Mouse (Mus musculus) hindbrain, embryonic 13.5 days (tissue): ENCODE measurements at regions not wholly inside any gene's neighbourhood (a gene's known extent, or its start where the extent isn't known, plus 50 kb on each side); places are given as distances from the start of the nearest gene placed in this dataset.

Experiments
- ATAC-seq: fragments of 200-750 bp; cut with Nextera tagmentation; 2 replicates; pipeline ENCODE4 v1.8.0; 2017; ENCODE audit warnings: moderate TSS enrichment; ENCODE audit not compliant: low FRiP score
- H3K27ac ChIP-seq: fragments of 300-500 bp; sonication (generic); 2 replicates; pipeline ENCODE4 v1.5.1; 2015; ENCODE audit warnings: inconsistent platforms, mild to moderate bottlenecking, moderate library complexity
- H3K27me3 ChIP-seq: fragments of 300-500 bp; sonication (generic); 2 replicates; pipeline ENCODE4 v1.6.1; 2015; ENCODE audit warnings: mild to moderate bottlenecking, inconsistent platforms
- H3K36me3 ChIP-seq: fragments of 300-500 bp; sonication (generic); 2 replicates; pipeline ENCODE4 v1.6.1; 2015; ENCODE audit warnings: mild to moderate bottlenecking, inconsistent platforms
- H3K4me1 ChIP-seq: fragments of 300-500 bp; sonication (generic); replicated peaks from 2 replicates; pipeline ENCODE4 v1.6.1; 2015; ENCODE audit warnings: inconsistent platforms
- H3K4me2 ChIP-seq: fragments of 300-500 bp; sonication (generic); 2 replicates; pipeline ENCODE4 v1.6.1; 2015; ENCODE audit warnings: inconsistent platforms, mild to moderate bottlenecking, moderate library complexity
- H3K4me3 ChIP-seq: fragments of 300-500 bp; sonication (generic); 2 replicates; pipeline ENCODE4 v1.5.1; 2015; ENCODE audit warnings: mild to moderate bottlenecking, inconsistent platforms
- H3K9ac ChIP-seq: fragments of 300-500 bp; sonication (generic); 2 replicates; pipeline ENCODE4 v1.6.1; 2015; ENCODE audit warnings: mild to moderate bottlenecking, inconsistent platforms
- H3K9me3 ChIP-seq: fragments of 300-500 bp; sonication (generic); 2 replicates; pipeline ENCODE4 v1.6.1; 2016; ENCODE audit warnings: inconsistent platforms
- WGBS: fragments of 180-500 bp; shearing (Covaris S2); methylation state at CpG from one replicate; pipeline ENCODE4 v1.1.7; 2015; 5-methylcytosine and 5-hydroxymethylcytosine counted together

- no peaks in the 10 kb centered on the region for H3K4me1 ChIP-seq
- H3K4me3 ChIP-seq: no peak overlapping the region
- no peaks in the 10 kb centered on the region for H3K36me3 ChIP-seq
- H3K9ac ChIP-seq: no peak overlapping the region
- ATAC-seq: no peak
- H3K27me3 ChIP-seq: no peaks in the 10 kb centered on the region
- no peak overlapping the region for H3K27ac ChIP-seq
- H3K9me3 ChIP-seq: no peaks in the 10 kb centered on the region
- H3K4me2 ChIP-seq: no peak overlapping the region
- 98% methylated on average over 10 of the region's 10 CpGs for WGBS
Observed at GRCm38 (mm10) chr10:126511511-126511910, 389.6 kb downstream of the Atp23 start.

DNA sequence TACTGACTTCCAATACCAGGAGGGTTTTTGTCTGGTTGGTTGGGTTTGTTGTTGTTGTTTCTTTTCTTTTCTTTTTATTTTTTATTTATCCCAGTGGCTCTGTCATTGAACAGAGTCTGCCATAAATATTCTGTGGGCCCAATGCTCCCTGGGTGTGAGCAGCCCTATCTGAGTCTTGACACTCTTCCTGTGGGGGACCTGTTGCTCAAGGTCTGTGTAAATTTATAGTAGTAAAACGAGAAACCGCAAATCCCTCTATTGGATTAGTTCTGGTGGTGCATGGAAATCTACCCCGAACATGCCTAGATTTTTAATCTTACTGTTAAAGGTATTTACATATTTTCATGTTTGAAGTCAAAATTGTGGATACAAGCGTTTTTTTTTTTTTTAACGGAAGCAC lies 395.2 kb downstream of the Atp23 start:
- Histone ChIP-seq H3K9me3 (no peaks in the 10 kb centered on the region), H3K4me3 (no peak overlapping the region), H3K4me1 (no peaks in the 10 kb centered on the region), H3K27ac (no peak overlapping the region), H3K9ac (no peak overlapping the region), H3K36me3 (no peaks in the 10 kb centered on the region), H3K27me3 (no peaks in the 10 kb centered on the region), H3K4me2 (no peak overlapping the region)
- no peak for ATAC-seq
- WGBS: 94% methylated on average over 5 of the region's 5 CpGs

DNA sequence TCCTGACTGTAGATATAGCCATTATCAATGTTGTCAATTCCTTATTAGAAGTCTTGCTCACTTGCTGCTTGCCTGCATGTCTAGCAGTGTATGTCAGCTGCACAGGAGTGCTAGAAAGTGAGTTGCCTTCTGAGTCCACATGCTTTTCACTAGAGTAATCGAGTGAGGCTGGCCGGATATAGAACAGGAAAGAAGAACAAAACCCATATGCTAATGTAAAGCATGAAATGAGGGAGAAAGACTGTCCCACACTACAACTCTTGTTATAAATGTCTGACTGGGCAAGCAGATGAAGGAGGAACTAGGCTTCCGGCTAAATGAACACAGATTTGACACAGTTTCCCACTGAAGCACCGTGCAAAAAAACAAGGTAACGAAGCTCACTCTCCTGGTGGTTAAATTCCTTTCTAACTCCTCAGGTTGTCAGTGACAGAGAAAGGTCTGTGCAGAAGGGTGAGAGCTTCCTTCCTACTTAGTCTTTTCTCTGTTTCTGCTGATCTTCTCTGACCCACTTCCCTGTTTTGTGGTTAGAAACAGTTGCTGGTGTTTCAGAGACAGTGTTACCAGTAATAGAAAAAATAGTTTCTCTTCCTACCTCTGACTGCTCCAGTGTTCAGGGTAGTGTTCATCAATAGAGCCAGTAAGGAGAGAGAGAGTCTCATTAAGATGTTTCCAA lies 399.0 kb downstream of the Atp23 start:
- Histone ChIP-seq H3K4me2 (no peak overlapping the region), H3K27me3 (no peaks in the 10 kb centered on the region), H3K36me3 (no peaks in the 10 kb centered on the region), H3K9me3 (no peaks in the 10 kb centered on the region), H3K27ac (no peak overlapping the region), H3K4me3 (no peak overlapping the region), H3K4me1 (no peaks in the 10 kb centered on the region), H3K9ac (no peak overlapping the region)
- ATAC-seq: no peak
- WGBS: 60% methylated on average over 5 of the region's 5 CpGs

- WGBS: 86% methylated on average over 6 of the region's 6 CpGs
- H3K27me3 ChIP-seq: no peaks in the 10 kb centered on the region
- ATAC-seq: no peak
- H3K36me3 ChIP-seq: no peaks in the 10 kb centered on the region
- H3K4me2 ChIP-seq: no peak overlapping the region
- no peak overlapping the region for H3K9ac ChIP-seq
- no peaks in the 10 kb centered on the region for H3K9me3 ChIP-seq
- no peaks in the 10 kb centered on the region for H3K4me1 ChIP-seq
- H3K27ac ChIP-seq: no peak overlapping the region
- H3K4me3 ChIP-seq: no peak overlapping the region
Observed at GRCm38 (mm10) chr10:126498726-126499125, 402.4 kb downstream of the Atp23 start.

DNA sequence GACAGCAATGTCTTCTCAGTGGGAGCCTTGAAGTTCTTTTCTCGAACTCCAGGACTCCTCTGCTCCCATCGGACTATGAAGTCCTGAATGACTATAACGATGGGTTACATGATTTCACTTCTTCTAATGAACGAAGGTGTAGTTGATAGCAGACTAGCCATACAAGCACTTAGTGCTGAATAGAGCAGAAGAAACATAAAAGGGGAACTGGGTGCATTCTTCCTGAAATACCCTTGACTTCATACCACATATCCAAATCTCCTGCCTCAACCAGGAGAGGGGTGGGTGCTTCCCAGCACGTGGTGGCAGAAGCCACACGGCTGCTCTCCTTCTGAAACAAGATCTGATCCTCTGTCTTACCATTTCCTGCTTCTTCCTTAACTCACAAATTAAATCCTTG lies 407.4 kb downstream of the Atp23 start:
- H3K4me3 ChIP-seq: no peak overlapping the region
- no peak overlapping the region for H3K9ac ChIP-seq
- no peak for ATAC-seq
- H3K4me2 ChIP-seq: no peak overlapping the region
- 87% methylated on average over 6 of the region's 6 CpGs for WGBS
- no peaks in the 10 kb centered on the region for H3K36me3 ChIP-seq
- H3K27ac ChIP-seq: no peak overlapping the region
- no peaks in the 10 kb centered on the region for H3K27me3 ChIP-seq
- H3K4me1 ChIP-seq: no peaks in the 10 kb centered on the region
- H3K9me3 ChIP-seq: no peaks in the 10 kb centered on the region

DNA sequence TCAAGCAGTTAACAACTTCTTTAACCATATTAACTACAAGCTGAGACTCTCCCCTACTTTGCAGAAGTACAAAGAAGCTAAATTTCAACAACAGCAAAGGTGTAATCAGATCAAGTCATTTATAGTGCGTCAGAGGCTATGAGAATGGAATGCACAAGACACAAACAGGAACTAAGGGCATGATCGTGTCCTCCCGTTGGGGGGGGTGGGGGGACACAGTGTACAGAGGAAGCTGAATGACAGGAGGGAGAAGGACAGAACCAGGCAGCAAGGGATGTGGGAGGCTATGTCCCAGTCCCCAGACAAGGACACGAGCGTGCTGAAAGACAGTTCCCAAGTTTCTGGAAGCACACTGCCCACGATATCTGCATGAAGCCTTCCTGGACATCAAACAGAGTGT lies 408.9 kb downstream of the Atp23 start:
- no peak overlapping the region for H3K27ac ChIP-seq
- no peak overlapping the region for H3K9ac ChIP-seq
- H3K9me3 ChIP-seq: no peaks in the 10 kb centered on the region
- no peaks in the 10 kb centered on the region for H3K36me3 ChIP-seq
- no peaks in the 10 kb centered on the region for H3K27me3 ChIP-seq
- no peak overlapping the region for H3K4me3 ChIP-seq
- H3K4me1 ChIP-seq: no peaks in the 10 kb centered on the region
- H3K4me2 ChIP-seq: no peak overlapping the region
- ATAC-seq: no peak
- 78% methylated on average over 6 of the region's 6 CpGs for WGBS

- no peaks in the 10 kb centered on the region for H3K4me1 ChIP-seq
- H3K9ac ChIP-seq: no peak overlapping the region
- H3K36me3 ChIP-seq: no peaks in the 10 kb centered on the region
- WGBS: 82% methylated on average over 7 of the region's 7 CpGs
- no peak overlapping the region for H3K4me2 ChIP-seq
- H3K9me3 ChIP-seq: peaks cover 4% of the 10 kb centered on the region; the same call in 1 of the 2 replicates
- no peak overlapping the region for H3K27ac ChIP-seq
- no peak overlapping the region for H3K4me3 ChIP-seq
- no peaks in the 10 kb centered on the region for H3K27me3 ChIP-seq
- no peak for ATAC-seq
Observed at GRCm38 (mm10) chr10:126485129-126485528, 416.0 kb downstream of the Atp23 start.

GRCm38 (mm10) chr10:126483479-126483878 lies 417.7 kb downstream of the Atp23 start:
- H3K27ac ChIP-seq: no peak overlapping the region
- 96% methylated on average over 2 of the region's 2 CpGs for WGBS
- H3K9me3 ChIP-seq: peaks cover 4% of the 10 kb centered on the region; the same call in 1 of the 2 replicates
- H3K4me1 ChIP-seq: no peaks in the 10 kb centered on the region
- H3K4me3 ChIP-seq: no peak overlapping the region
- no peak overlapping the region for H3K9ac ChIP-seq
- H3K36me3 ChIP-seq: no peaks in the 10 kb centered on the region
- ATAC-seq: no peak
- no peak overlapping the region for H3K4me2 ChIP-seq
- H3K27me3 ChIP-seq: no peaks in the 10 kb centered on the region

DNA sequence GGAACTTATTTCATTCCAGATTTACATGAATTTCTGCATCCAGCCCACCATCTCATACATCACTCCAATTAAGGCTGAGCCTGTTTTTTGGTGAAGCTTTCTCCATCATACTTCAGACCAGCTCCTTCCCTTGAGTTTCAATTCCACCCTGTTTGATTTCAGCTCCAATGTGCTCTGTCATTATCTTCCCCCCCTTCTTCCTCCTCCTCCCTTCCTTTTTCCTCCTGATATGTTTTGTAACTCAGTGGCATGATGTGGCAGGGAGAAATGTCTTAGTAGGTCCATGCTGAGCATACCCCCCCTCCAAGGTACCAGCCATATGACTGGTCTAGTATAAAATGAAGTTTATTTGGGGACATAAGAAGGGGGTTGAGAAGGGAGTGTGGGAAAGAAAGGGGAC lies 420.8 kb downstream of the Atp23 start:
- Histone ChIP-seq H3K4me3 (no peak overlapping the region), H3K27me3 (no peaks in the 10 kb centered on the region), H3K9me3 (peaks cover 4% of the 10 kb centered on the region; the same call in 1 of the 2 replicates), H3K4me2 (no peak overlapping the region), H3K9ac (no peak overlapping the region), H3K36me3 (no peaks in the 10 kb centered on the region), H3K4me1 (no peaks in the 10 kb centered on the region), H3K27ac (no peak overlapping the region)
- no peak for ATAC-seq

DNA sequence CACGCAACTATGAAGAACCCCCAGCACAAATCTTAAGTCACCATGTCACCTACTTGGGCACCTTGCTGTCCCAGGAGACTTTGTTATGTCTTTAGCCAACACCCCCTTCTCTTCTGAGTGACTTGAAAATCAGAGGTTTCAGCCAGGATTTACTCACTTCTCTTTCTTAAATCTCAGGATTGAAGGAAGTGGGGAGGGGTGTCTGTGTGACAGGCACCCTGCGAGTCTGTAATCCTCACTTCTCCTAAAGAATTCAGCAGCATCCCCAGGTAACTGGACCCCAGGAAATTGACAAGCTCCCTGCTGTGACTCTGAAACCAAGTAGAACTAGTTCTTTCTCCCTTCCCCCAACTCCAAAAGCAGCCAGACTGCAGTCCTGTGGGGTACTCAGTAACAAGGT lies 421.4 kb downstream of the Atp23 start:
- no peak overlapping the region for H3K4me3 ChIP-seq
- no peak for ATAC-seq
- 55% methylated on average over 2 of the region's 2 CpGs for WGBS

DNA sequence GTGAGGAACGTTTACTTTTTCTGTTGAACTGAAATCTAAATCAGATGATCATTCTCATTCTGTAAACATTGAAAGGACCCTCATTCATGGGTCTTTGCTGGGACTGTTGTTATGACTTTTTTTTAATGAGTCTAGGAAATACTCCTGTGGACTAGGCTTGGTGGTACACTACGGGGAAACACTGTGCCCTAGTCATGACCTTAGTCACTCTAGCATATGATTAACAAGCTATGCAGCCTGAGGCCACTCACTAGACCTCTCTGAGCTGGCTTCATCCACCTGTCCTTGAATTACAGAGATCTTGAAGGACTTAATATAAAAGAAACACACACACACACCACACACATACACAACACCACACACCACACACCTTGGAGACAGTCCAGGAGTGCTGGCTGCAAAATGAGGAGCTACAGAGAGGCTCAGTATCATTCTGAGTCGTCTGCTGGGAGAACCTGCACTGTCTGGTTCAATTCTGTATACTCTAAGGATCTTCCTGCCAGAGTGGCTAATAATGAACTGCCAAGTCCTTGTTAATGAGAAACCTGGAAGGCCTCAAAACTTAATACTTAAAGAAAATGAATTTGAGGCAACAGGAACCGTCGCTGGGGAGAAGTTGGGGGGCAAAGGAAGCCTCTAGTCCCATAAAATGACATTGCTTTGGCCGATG lies 428.0 kb downstream of the Atp23 start:
- Histone ChIP-seq H3K36me3 (no peaks in the 10 kb centered on the region), H3K9ac (no peak overlapping the region), H3K9me3 (no peaks in the 10 kb centered on the region), H3K27ac (no peak overlapping the region), H3K4me3 (no peak overlapping the region), H3K27me3 (no peaks in the 10 kb centered on the region), H3K4me2 (no peak overlapping the region), H3K4me1 (no peaks in the 10 kb centered on the region)
- no peak for ATAC-seq
- 73% methylated on average over 6 of the region's 6 CpGs for WGBS

More for the DNA sequence above, 421.4 kb downstream of the Atp23 start:
- peaks cover 4% of the 10 kb centered on the region; the same call in 1 of the 2 replicates for H3K9me3 ChIP-seq
- no peak overlapping the region for H3K4me2 ChIP-seq
- H3K9ac ChIP-seq: no peak overlapping the region
- no peaks in the 10 kb centered on the region for H3K36me3 ChIP-seq
- H3K4me1 ChIP-seq: no peaks in the 10 kb centered on the region
- H3K27me3 ChIP-seq: no peaks in the 10 kb centered on the region
- no peak overlapping the region for H3K27ac ChIP-seq

DNA sequence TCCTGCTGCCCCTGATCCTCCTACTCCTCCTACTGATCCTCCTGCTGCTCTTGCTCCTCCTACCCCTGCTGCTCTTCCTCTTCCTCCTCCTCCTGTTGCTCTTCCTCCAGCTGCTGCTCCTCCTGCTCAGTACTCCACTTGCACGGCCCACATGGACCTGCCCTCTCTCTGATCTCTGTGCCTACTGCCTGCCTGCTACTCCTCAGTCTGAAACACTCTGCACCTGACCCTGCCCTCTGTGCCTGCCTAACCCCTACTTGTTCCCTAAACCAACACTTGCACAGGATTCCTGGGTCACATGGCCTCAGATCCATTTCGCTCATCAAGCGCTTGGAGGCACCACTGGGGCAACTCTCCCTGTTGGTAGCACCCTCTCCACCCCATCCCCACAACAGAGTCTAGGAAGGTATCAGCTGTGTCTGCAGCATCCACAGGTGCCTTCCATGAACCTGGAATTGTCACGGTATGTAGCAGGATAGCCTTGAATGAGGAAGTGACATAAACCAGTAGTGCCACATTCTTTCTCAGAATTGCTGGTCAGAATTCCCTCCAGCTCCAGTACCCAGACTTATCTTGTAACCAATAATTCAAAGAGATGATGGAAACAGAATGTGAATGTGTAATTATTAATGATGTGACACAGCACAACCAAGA lies 430.2 kb downstream of the Atp23 start:
- H3K4me3 ChIP-seq: no peak overlapping the region
- 77% methylated on average over 4 of the region's 4 CpGs for WGBS
- H3K9ac ChIP-seq: no peak overlapping the region
- no peaks in the 10 kb centered on the region for H3K9me3 ChIP-seq
- no peak overlapping the region for H3K4me2 ChIP-seq
- H3K27ac ChIP-seq: no peak overlapping the region
- no peaks in the 10 kb centered on the region for H3K4me1 ChIP-seq
- H3K36me3 ChIP-seq: no peaks in the 10 kb centered on the region
- H3K27me3 ChIP-seq: no peaks in the 10 kb centered on the region
- ATAC-seq: no peak

GRCm38 (mm10) chr10:126462770-126463169 lies 438.4 kb downstream of the Atp23 start:
- Histone ChIP-seq H3K27me3 (no peaks in the 10 kb centered on the region), H3K36me3 (no peaks in the 10 kb centered on the region), H3K27ac (no peak overlapping the region), H3K9me3 (no peaks in the 10 kb centered on the region), H3K4me3 (no peak overlapping the region), H3K4me2 (no peak overlapping the region), H3K9ac (no peak overlapping the region), H3K4me1 (no peaks in the 10 kb centered on the region)
- 86% methylated on average over 1 of the region's 1 CpGs for WGBS
- no peak for ATAC-seq
